Mouse (Mus musculus) intestine, embryonic 14.5 days (tissue): ENCODE data around the gene Asic2. TPM values are rescaled to one million over a fixed set of nuclear protein-coding genes. Genes with fewer than 3 reads are reported as not detected.
A peak's percentile ranks its signal among the peaks of the same experiment; 100 is the strongest.

Experiments used
- ATAC-seq: fragments of 200-750 bp; cut with Nextera tagmentation; replicated peaks from 2 replicates; pipeline ENCODE4 v1.8.0; 2017; ENCODE audit warnings: low read depth, moderate number of reproducible peaks, moderate TSS enrichment, moderate library complexity; ENCODE audit not compliant: low FRiP score, low TSS enrichment
- DNase-seq: peaks from one replicate; pipeline ENCODE4 v3.0.0-alpha.2; 2018; ENCODE audit warnings: low spot score
- H3K27ac ChIP-seq: fragments of 300-500 bp; sonication (generic); 2 replicates; pipeline ENCODE4 v1.5.1; 2014; ENCODE audit warnings: low read depth, mild to moderate bottlenecking, control low read depth
- H3K27me3 ChIP-seq: fragments of 300-500 bp; sonication (generic); replicated peaks from 2 replicates; pipeline ENCODE4 v1.6.1; 2014; ENCODE audit warnings: low read length, control low read depth; ENCODE audit not compliant: control insufficient read depth, insufficient read depth
- H3K36me3 ChIP-seq: fragments of 300-500 bp; sonication (generic); 2 replicates; pipeline ENCODE4 v1.6.1; 2014; ENCODE audit warnings: low read length, control low read depth; ENCODE audit not compliant: control insufficient read depth, insufficient read depth
- H3K4me1 ChIP-seq: fragments of 300-500 bp; sonication (generic); replicated peaks from 2 replicates; pipeline ENCODE4 v1.6.1; 2014; ENCODE audit warnings: low read length, control low read depth, mixed read lengths; ENCODE audit not compliant: control insufficient read depth, insufficient read depth
- H3K4me2 ChIP-seq: fragments of 300-500 bp; sonication (generic); 2 replicates; pipeline ENCODE4 v1.6.1; 2014; ENCODE audit warnings: low read length
- H3K4me3 ChIP-seq: fragments of 300-500 bp; sonication (generic); 2 replicates; pipeline ENCODE4 v1.5.1; 2014; ENCODE audit warnings: low read depth, low read length, control low read depth, mixed read lengths
- H3K9ac ChIP-seq: fragments of 300-500 bp; sonication (generic); 2 replicates; pipeline ENCODE4 v1.6.1; 2014; ENCODE audit warnings: mild to moderate bottlenecking, low read length
- H3K9me3 ChIP-seq: fragments of 300-500 bp; sonication (generic); 2 replicates; pipeline ENCODE4 v1.6.1; 2016; ENCODE audit warnings: low read length, control low read depth; ENCODE audit not compliant: control insufficient read depth
- WGBS: fragments of 180-500 bp; shearing (Covaris S2); extraction: QIAGEN DNeasy Blood & Tissue Kit; methylation state at CpG from one replicate; pipeline ENCODE4 v1.1.7; 2014; 5-methylcytosine and 5-hydroxymethylcytosine counted together
- polyA plus RNA-seq: library from polyadenylated mRNA; unstranded; fragments of >200 nt; fragmentation: Nextera tagmentation; extraction: Ambion mirVana; gene quantifications from 2 replicates; pipeline ENCODE4 v1.2.1, GENCODE M21; 2014

Asic2 gene
- polyA plus RNA-seq, 1 experiment from 2014 or later: 0.22 TPM

DNA sequence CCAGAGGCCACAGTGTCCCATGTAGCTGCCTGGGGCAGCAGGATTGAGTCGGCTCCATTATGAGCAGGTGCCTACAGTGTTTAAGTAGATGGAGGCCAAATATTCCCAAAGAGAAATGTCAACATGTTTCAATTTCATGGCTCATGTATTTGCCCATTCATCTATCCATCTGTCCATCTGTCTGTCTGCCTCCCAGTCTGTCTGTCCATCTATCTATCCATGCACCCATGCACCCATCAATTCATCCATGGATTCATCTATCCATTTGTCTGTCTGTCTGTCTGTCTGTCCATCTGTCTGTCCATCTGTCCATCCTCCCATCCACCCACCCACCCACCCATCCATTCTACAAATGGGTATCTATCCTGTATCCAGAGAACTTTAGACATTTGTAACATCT, 861.3 kb downstream of the Asic2 start:
- Histone ChIP-seq H3K27me3 (no peaks in the 10 kb centered on the region), H3K4me3 (no peak overlapping the region), H3K27ac (no peak overlapping the region), H3K4me1 (no peaks in the 10 kb centered on the region), H3K36me3 (no peaks in the 10 kb centered on the region), H3K9me3 (no peaks in the 10 kb centered on the region), H3K9ac (no peak overlapping the region), H3K4me2 (no peak overlapping the region)
- ATAC-seq: no peak
- DNase-seq: no peak
- 81% methylated on average over 1 of the region's 1 CpGs for WGBS

DNA sequence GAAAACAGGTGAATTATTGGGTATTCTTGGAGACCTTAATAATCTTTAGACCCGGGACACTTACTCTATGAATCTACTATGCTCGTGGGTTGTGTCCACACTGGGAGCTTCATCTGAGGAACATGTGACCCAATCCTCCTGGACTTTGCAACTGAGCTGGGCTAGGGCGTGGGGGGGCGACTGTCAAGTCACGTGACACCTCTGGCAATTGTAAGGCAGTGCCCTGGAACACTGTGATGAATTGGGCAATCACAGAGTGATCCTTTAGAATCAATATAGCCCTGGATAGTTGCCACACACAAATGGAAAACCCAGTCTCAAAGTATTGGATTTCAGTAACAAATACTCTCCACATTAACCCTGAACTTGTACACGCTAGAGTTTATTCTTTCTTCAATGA, 867.4 kb downstream of the Asic2 start:
- Histone ChIP-seq H3K27ac (no peak overlapping the region), H3K9me3 (no peaks in the 10 kb centered on the region), H3K9ac (no peak overlapping the region), H3K4me2 (no peak overlapping the region), H3K27me3 (no peaks in the 10 kb centered on the region), H3K4me1 (no peaks in the 10 kb centered on the region), H3K36me3 (no peaks in the 10 kb centered on the region), H3K4me3 (no peak overlapping the region)
- 71% methylated on average over 6 of the region's 6 CpGs for WGBS
- ATAC-seq (no peak), DNase-seq (no peak)

DNA sequence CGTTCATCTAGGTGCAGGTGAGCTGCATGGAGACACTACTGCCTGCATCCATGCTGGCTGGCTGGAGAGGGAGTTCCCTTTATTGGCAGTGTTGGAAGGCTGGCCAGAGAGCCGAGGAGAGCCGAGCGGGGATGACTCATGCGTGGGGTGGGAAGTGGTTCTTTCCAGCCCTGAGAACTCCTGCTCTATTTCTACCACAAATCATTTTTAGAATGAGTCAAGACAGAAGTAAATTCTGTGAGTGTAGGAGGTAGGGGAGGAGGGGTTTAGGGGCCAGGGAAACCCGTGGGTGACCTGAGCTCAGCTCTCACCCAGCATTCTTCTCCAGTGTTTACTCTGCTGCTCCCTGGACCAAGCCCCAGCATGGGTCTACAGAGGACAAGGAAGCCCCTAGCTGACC, 872.2 kb downstream of the Asic2 start:
- Histone ChIP-seq H3K27me3 (no peaks in the 10 kb centered on the region), H3K4me1 (no peaks in the 10 kb centered on the region), H3K36me3 (no peaks in the 10 kb centered on the region), H3K9me3 (no peaks in the 10 kb centered on the region), H3K4me3 (no peak overlapping the region), H3K9ac (no peak overlapping the region), H3K27ac (no peak overlapping the region), H3K4me2 (no peak overlapping the region)
- 29% methylated on average over 6 of the region's 6 CpGs for whole genome bisulfite sequencing
- ATAC-seq: 0 out of 2 replicates have a peak, but pooled peaks have one; percentile 50
- DNase-seq: peak; percentile 56

DNA sequence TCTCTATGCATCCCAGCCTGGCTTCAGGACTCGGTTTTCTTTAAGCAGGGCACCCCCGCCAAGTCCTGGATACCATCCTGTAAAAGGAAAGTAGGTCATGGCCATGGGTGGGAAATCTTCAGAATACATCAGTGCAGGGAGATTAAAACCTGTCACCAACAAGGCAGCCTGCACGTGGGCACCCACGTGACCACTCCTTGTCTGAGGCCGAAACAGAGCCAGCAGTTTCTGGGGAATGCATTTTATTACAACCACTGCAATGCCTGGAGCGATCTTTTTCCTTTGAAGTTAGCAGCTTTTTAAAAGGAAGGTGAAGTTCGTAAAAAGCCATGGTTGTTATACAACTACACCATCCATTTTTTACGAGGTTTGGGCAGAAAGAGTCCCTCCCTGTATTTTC, 873.7 kb downstream of the Asic2 start:
- Histone ChIP-seq H3K4me1 (no peaks in the 10 kb centered on the region), H3K27me3 (no peaks in the 10 kb centered on the region), H3K36me3 (no peaks in the 10 kb centered on the region), H3K4me3 (no peak overlapping the region), H3K4me2 (no peak overlapping the region), H3K9me3 (no peaks in the 10 kb centered on the region), H3K27ac (no peak overlapping the region), H3K9ac (no peak overlapping the region)
- DNase-seq: no peak
- no peak for ATAC-seq
- WGBS: 50% methylated on average over 8 of the region's 8 CpGs

DNA sequence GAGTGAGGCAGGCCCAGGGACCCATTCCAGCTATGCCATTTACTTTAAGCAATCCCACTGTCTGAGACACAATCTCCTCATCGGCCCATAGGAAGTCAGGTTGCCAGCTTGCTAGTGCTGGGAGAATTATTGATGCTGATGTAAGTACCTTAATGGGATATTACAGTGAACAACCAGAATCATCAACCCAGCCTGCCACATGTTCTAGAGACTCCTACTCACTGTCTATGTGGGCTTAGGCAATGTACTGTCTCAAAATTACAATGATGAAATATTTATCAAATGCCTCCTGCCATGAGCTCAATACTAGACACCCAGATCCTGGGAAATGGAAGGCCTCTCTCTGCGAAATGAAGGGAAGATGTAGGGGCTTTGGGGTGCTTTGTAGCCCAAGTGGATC, 876.1 kb downstream of the Asic2 start:
- Histone ChIP-seq H3K36me3 (no peaks in the 10 kb centered on the region), H3K9me3 (no peaks in the 10 kb centered on the region), H3K4me3 (no peak overlapping the region), H3K9ac (no peak overlapping the region), H3K4me1 (no peaks in the 10 kb centered on the region), H3K4me2 (no peak overlapping the region), H3K27ac (no peak overlapping the region), H3K27me3 (no peaks in the 10 kb centered on the region)
- no peak for ATAC-seq
- WGBS: 59% methylated on average over 2 of the region's 2 CpGs
- no peak for DNase-seq

DNA sequence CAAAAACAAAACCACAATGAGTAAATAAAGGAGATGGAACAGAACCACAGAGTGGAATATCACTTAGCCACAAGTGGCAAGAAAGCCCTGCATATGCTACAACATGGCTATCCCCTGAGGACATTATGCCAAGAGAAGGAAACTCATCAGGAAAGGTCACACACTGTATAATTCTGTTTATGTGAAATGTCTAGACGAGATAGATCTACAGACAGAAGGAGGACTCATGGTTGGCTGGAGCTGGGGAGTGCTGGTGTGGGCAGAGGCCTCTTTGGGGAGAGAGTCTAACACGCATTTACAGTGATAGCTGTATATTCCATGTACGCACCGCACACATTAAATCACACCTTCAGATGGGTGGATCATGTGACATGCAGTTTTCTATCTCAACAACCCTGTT, 884.4 kb downstream of the Asic2 start:
- Histone ChIP-seq H3K4me2 (no peak overlapping the region), H3K4me1 (peaks cover 14% of the 10 kb centered on the region), H3K36me3 (no peaks in the 10 kb centered on the region), H3K27ac (no peak overlapping the region), H3K9ac (no peak overlapping the region), H3K9me3 (no peaks in the 10 kb centered on the region), H3K4me3 (no peak overlapping the region), H3K27me3 (no peaks in the 10 kb centered on the region)
- ATAC-seq: no peak
- DNase-seq: no peak
- WGBS: 48% methylated on average over 4 of the region's 4 CpGs

DNA sequence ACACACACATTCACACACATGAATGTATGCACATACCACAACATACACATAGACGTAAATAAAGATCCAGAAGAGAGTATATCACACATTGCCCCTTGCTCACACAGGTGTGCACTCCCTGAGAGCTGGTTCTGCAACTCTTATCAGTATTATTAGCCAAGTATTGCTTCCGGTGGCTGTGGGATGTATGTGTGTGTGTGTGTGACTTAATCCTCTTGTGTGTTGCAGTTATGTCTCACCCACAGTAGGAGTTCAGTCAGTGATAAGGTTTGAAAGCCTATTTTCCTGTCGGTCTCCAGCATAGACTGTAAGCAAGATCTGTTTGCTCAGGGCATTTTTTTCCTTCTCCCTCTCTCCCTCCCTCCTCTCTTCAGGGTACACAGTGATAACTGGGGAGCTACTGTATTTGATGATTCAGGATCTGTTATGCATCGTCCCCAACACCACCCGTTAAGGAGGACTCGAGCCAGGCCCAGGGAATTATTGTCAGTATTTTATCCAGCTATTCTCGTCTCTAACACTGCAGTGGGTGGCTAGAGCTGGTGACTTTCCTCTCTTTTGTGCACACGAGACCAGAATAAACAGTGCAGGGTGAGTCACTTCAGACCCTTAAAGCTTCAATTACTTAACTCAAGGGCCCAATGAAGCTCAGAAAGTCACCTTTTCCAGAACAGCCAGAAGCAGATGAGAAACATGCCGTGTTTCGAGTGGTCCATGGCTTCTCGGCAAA, 888.0 kb downstream of the Asic2 start:
- H3K4me3 ChIP-seq: no peak overlapping the region
- H3K27ac ChIP-seq: no peak overlapping the region
- no peak for ATAC-seq
- H3K4me2 ChIP-seq: no peak overlapping the region
- 34% methylated on average over 11 of the region's 11 CpGs for WGBS
- no peaks in the 10 kb centered on the region for H3K9me3 ChIP-seq
- no peak for DNase-seq
- no peaks in the 10 kb centered on the region for H3K27me3 ChIP-seq
- no peaks in the 10 kb centered on the region for H3K36me3 ChIP-seq
- peaks cover 14% of the 10 kb centered on the region for H3K4me1 ChIP-seq
- H3K9ac ChIP-seq: no peak overlapping the region

DNA sequence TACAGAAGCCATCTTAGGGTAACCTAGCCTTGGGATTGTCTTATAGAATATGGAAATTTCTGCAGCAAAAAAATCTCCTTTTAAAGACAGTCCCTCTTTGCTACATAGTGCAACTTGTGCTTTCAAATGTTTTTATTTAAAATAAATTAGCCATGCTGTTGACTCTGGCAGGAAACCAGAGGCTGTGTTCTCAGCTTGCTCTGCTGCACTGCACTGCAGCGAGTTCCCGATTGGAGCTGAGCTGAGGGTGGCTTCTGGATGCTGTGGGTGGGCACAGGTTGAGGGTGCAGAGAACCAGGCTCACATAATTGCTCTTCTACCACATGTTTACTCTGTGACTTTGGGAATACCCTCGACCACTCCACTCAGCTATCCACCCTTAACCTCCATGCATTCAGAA, 889.0 kb downstream of the Asic2 start:
- no peaks in the 10 kb centered on the region for H3K36me3 ChIP-seq
- H3K27me3 ChIP-seq: no peaks in the 10 kb centered on the region
- H3K4me2 ChIP-seq: no peak overlapping the region
- H3K9me3 ChIP-seq: no peaks in the 10 kb centered on the region
- no peak overlapping the region for H3K27ac ChIP-seq
- ATAC-seq (no peak), DNase-seq (no peak)
- no peak overlapping the region for H3K9ac ChIP-seq
- 38% methylated on average over 3 of the region's 3 CpGs for WGBS
- H3K4me3 ChIP-seq: no peak overlapping the region
- H3K4me1 ChIP-seq: peaks cover 13% of the 10 kb centered on the region

DNA sequence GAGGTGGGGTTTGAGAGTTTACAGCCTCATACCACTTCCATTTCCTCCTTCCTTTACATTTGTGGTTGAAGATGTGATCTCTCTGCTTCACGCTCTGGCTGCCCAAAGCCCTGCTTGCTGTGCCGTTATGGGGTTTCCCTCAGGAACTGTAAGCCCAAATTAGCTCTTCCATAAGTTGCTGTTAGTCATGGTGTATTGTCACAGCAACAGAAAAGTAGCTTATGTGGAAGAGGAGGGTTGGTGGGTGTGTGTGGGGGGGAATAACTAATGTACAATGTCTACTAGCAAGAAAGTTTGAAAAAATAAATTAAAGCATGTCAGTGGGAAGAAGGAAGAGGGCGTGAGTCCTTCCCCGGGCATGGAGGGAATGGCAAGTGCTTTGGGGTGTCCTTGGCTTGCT, 896.4 kb downstream of the Asic2 start:
- H3K9ac ChIP-seq: no peak overlapping the region
- H3K27ac ChIP-seq: no peak overlapping the region
- H3K4me2 ChIP-seq: no peak overlapping the region
- DNase-seq (no peak), ATAC-seq (no peak)
- no peaks in the 10 kb centered on the region for H3K4me1 ChIP-seq
- H3K4me3 ChIP-seq: no peak overlapping the region
- H3K36me3 ChIP-seq: no peaks in the 10 kb centered on the region
- no peaks in the 10 kb centered on the region for H3K9me3 ChIP-seq
- WGBS: 90% methylated on average over 4 of the region's 4 CpGs
- no peaks in the 10 kb centered on the region for H3K27me3 ChIP-seq
